Mouse (Mus musculus) fat pad, adult 2 months (tissue): Measurements from ENCODE around the gene Pclo.
"Not testable (repeated sequence)": the region's sequence is repeated elsewhere in the genome, so short reads cannot be mapped to it uniquely, and the experiment has no call there.

Source experiments
- DNase-seq: peaks from one replicate; pipeline ENCODE4 v3.0.0-alpha.2; 2011; ENCODE audit warnings: low read depth, low spot score; ENCODE audit errors: extremely low read depth

Gene Pclo

DNA sequence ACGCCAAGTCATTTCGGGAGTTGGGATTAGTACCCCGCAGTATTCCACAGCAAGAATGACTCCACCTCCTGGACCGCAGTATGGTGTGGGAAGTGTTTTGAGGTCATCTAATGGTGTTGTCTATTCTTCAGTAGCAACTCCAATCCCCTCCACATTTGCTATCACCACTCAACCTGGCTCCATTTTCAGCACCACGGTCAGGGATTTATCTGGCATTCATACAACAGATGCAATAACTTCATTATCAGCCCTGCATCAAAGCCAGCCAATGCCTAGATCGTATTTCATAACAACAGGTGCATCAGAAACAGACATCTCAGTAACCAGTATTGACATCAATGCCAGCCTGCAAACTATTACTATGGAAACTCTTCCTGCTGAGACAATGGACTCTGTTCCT, 165.7 kb downstream of the Pclo start:
- no peak for DNase-seq

DNA sequence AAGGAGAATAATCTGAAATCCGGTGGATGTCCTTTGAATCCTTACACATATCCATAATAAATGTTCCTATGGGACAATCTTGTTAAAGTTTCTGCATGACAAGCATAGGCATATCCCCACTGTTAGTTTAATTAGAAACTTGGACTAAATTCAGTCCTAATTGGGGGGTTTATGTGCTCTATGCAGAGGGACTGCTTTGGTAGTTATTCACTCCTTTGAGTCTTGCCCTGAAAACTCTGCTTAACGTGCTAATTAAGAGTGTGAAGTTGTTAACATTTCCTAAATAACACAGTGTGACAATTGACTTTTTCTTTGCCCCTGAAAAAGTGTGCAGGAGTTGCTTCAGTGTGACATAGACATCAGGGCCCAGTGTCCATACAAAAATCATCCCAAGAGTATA, 177.3 kb downstream of the Pclo start:
- DNase-seq, result no peak

GRCm38 (mm10) chr5:14696745-14697144, 182.0 kb downstream of the Pclo start:
- no peak for DNase-seq

DNA sequence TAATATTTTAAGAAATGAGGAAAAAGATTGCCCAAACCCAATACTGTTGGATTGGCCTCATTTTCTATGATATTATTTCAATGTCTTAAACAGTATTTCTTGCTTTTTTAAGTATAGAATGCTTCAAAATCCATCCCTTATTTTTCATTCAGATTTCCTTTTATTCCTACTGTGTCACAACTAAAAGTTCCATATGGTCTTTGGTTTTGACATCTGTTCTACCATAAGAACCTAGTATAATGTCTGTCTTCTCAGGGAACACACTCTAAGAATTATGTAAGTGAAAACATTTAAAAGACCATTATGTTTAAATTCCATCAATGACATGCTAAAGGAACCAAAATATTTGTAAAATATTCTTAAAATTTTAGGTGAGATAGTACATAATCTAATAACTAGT, 186.2 kb downstream of the Pclo start:
- DNase-seq, result no peak

- no peak for DNase-seq
Observed at GRCm38 (mm10) chr5:14705423-14705822, 190.7 kb downstream of the Pclo start.

DNA sequence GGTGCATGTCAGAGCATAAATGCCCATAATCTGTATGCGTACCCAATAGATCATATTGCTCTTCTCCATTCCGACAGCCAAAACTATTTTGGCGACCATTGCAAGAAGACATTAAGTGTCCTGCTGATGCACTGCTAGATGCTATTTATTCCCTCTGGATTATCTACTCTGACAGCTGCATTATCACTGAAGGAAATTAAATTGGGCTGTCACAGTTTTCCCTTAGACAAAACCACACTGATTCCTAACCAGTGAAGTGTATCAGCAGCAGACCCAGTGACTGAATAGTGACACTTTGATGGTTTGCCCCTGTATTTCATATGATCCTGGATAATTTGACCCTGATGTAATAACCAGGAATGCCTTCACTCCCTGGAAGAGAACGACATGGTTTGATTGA, 192.6 kb downstream of the Pclo start:
- DNase-seq, result no peak

- no peak for DNase-seq
Observed at GRCm38 (mm10) chr5:14723576-14723975, 208.9 kb downstream of the Pclo start.

DNA sequence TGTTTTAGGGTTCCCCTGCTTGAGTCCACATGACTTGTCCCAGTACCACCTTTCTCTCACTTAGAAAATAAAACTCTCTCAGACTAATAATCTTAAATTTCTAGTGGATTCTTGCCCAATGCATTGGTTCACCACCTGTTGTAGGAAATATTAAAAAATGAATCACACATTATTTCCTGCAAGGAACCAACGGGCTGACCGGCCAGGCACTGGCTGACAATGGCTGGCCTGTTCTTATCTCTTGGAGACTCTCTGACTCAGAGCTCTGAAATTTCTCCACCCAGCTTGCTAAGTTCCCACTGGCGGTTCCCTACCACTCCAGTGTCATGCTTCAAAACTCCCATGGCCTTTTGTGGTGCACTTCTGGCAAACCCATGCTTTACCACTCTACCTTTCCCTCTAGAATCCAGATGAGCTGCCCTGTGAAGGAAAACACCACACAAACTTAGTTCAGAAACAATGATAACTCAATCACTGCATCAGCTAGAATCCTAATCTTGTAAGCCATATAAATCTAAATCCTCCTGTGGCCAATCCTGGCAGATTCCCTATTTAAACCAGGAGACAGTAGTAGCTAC, 214.0 kb downstream of the Pclo start:
- no peak for DNase-seq

DNA sequence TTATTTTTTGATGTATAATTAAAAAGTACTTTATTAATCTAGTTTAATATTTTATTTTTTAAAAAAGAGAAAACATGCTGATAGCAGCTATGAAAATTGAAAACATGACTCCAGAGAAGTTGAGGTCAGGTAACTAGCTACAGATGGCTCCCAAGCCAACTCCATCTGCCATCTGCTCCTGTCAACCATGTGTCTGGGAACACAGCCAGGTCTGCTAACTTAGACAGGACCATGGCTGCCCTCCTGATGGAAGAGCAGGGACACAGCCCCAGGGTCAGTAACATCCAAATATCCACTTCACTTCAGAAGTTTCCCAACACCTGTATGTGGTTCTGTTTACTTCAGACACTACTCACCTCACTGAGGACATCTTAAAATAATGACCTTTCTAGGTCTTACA, 236.2 kb downstream of the Pclo start:
- no peak for DNase-seq

DNA sequence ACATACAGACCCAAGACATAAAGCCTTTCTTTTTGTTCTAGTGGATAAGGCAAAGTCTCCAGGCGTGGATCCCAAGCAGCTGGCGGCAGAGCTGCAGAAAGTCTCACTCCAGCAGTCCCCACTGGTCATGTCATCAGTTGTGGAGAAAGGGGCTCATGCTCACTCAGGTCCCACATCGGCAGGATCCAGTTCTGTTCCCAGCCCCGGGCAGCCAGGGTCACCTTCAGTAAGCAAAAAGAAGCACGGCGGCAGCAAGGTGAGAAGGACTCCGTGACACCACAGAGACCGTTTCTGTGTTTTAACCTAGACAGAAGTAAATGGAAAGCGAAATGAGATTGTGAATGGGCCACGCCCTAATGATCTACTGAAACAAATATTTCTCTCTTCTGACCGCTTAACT, 252.0 kb downstream of the Pclo start:
- no peak for DNase-seq

GRCm38 (mm10) chr5:14782362-14783082, 267.8 kb downstream of the Pclo start:
- no peak for DNase-seq

GRCm38 (mm10) chr5:14793891-14794290, 279.2 kb downstream of the Pclo start:
- no peak for DNase-seq

DNA sequence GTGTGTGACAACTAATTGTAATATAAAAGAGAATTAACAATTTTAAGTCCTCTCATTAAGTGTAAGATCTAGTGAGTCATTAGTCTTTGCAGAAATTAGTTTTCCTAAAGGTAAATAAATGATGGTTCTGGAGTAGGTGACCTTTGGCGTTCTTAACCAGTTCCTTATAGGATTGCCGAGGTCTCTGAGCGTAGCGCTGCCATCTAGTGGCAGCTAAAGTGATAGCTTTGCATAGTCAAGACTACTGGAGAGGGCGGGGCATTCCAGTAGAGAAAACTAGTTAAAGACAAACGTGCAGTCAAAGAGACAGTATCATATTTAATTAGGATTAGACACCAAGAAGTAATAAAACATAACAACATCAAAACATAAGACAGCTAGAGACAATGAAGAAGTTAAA, 292.4 kb downstream of the Pclo start:
- no peak for DNase-seq

- no peak for DNase-seq
Observed at GRCm38 (mm10) chr5:14833165-14833860, 318.6 kb downstream of the Pclo start.

- DNase-seq, result no peak
Observed at GRCm38 (mm10) chr5:14834155-14834991, 319.7 kb downstream of the Pclo start.

DNA sequence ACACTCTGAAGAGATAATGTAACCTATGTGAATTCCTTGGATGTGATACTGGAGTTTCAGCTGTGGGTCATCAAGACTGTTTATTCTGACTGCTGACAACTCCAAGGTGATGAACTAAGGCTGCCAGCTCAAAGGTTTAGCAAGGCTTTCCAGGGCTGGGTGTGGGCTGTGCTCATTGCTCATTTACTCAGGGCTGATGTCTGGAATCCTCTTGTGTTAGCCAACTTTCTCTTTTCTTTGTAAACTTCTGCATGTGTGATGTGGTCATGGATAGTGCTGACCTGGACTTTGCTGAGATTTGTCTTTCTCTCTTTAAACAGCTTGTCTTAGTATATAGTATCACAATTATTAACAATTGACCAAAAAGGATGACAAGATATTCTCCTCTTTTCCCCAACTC, 338.9 kb downstream of the Pclo start:
- DNase-seq, result no peak

GRCm38 (mm10) chr5:14885291-14885690, 370.6 kb downstream of the Pclo start:
- not testable (repeated sequence) for DNase-seq

DNA sequence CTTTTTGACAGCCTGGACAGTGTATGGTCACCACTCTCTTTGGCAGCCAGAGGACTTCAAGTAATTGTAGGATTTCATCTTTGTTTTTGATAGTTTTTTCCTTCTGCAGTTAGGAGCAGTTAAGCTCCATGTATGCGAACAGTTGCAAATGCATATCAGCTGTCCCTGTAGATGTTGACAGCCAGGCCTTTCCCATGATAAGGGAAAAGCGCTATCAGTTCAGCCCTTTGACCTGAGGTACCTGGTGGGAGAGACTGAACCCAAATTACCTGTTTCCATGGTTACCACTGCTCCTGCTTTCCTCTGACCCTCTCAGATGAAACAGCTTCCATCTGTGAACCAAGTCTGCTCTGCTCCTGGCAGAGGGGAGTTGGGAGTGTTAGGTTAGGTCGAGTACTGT, 377.5 kb downstream of the Pclo start:
- no peak for DNase-seq

DNA sequence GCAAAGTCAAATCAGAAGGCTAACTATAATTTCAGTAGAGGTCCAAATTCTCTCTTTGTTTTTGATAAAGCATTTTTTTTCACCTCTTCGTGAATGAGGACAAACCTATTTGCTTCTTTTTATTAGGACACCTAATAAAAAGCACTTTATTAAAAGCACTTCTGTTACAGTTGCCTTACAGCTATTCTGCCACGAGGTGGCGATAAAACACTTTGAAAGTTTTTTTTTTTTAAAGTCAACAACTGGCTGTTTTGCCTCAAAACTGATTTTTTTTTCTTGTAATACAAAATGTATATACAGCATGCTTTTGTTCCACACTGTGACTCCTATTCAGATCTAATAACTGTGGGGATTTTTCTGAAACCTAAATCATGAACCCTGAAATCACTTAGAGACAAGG, 388.8 kb downstream of the Pclo start:
- DNase-seq, result not testable (repeated sequence)
